Mouse (Mus musculus) erythroblast, embryonic 14.5 days (primary cell): Measurements from ENCODE around the gene Eif6. TPM values are rescaled to one million over a fixed set of nuclear protein-coding genes. Genes with fewer than 3 reads are reported as not detected.

Experiments used
- H3K27me3 ChIP-seq: 2 replicates; pipeline ENCODE4 v1.6.1; 2012; ENCODE audit warnings: inconsistent platforms; ENCODE audit not compliant: control insufficient read depth
- H3K36me3 ChIP-seq: 2 replicates; pipeline ENCODE4 v1.6.1; 2012; ENCODE audit warnings: mild to moderate bottlenecking, inconsistent platforms; ENCODE audit not compliant: control insufficient read depth
- H3K4me1 ChIP-seq: 2 replicates; pipeline ENCODE4 v1.6.1; 2012; ENCODE audit warnings: inconsistent platforms; ENCODE audit not compliant: control insufficient read depth
- H3K4me3 ChIP-seq: replicated peaks from 2 replicates; pipeline ENCODE3; 2012; ENCODE audit warnings: moderate library complexity, mild to moderate bottlenecking, inconsistent platforms
- H3K9me3 ChIP-seq: 2 replicates; pipeline ENCODE4 v1.6.1; 2012; ENCODE audit warnings: low read length, inconsistent platforms, mixed read lengths; ENCODE audit not compliant: control insufficient read depth
- GATA1 ChIP-seq: IDR thresholded peaks from 2 replicates; pipeline ENCODE4 v1.6.1; 2012; ENCODE audit warnings: low read length, inconsistent platforms, mixed read lengths
- TAL1 ChIP-seq: IDR thresholded peaks from 3 replicates; pipeline ENCODE4 v1.6.1; 2012; ENCODE audit warnings: low read length, inconsistent platforms, mixed read lengths
- polyA plus RNA-seq: library from polyadenylated mRNA; stranded (reverse); fragments of >175 nt; gene quantifications from 2 replicates; pipeline ENCODE4 v1.2.3, GENCODE M21; 2012

The Eif6 gene
- polyA plus RNA-seq, 1 experiment = 18.6 TPM

DNA sequence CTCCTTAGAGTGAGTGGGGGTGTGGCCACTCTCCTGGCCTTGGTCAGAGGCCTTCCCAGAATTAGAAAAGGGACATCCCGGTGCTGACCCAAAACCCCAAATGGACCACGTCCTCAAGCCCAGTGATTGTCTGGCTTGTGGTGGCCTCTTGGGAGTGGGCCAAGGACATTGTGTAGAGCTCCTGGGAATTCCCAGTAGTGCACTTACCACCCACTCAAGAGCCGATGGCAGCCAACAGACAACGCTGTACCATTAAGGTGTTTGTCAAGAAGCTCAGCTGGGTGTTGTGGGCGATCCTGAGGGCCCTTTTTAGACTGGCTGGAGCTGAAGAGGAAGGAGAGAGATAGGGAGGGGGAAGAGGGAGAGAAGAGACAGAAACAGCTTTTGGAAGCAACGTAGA is 42.2 kb downstream of the Eif6 start:
- Histone ChIP-seq H3K4me1 (no peaks in the 10 kb centered on the region), H3K9me3 (no peaks in the 10 kb centered on the region), H3K27me3 (peaks cover 10% of the 10 kb centered on the region), H3K36me3 (no peaks in the 10 kb centered on the region), H3K4me3 (no peak overlapping the region)
- TF ChIP-seq GATA1 (no peak), TAL1 (no peak)

DNA sequence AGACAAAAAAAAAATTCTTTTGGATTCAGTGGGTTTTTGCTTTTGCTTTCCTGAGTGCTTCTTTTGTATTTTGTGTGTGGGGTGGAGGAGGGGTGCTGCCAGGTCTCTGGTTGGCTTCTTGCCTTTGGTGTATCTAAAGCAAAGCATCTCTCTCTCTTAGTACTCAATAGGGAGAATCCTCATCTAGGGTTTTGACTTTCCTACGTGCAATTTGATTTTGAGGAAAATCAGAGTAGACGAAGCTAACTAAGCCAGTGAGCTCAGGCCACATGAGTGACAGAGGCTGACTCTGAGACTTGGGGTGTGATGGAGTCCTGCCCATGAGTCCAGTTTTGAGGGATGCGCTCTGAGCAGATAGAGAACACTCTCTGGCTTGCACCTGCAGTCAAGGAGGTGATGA is 47.2 kb downstream of the Eif6 start:
- TF ChIP-seq TAL1 (no peak), GATA1 (no peak)
- H3K27me3 ChIP-seq = peaks cover 46% of the 10 kb centered on the region
- no peaks in the 10 kb centered on the region; the same call in 1 of the 2 replicates for H3K9me3 ChIP-seq
- peaks cover 2% of the 10 kb centered on the region for H3K4me1 ChIP-seq
- no peak overlapping the region for H3K4me3 ChIP-seq
- H3K36me3 ChIP-seq = no peaks in the 10 kb centered on the region

DNA sequence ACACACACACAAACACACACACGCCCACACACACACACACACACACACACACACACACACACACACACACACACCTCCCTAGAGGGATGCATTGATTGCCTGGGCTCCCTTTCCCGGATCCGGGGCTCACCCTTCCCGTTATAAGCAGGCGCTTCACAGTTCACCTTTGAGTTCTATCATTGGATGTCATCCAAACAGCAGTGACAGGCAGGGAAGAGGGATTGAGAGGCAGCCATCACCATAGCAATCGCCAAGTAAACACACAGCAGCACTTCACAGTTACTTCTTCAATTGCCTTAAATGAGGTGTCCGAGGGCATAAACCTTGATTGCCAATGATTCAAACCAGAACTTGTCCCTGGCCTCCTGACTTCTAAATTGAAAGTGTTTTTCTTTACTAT is 47.7 kb downstream of the Eif6 start:
- no peaks in the 10 kb centered on the region for H3K36me3 ChIP-seq
- H3K4me3 ChIP-seq = no peak overlapping the region
- TF ChIP-seq TAL1 (no peak), GATA1 (no peak)
- H3K27me3 ChIP-seq = peaks cover 50% of the 10 kb centered on the region
- H3K9me3 ChIP-seq = no peaks in the 10 kb centered on the region; the same call in 1 of the 2 replicates
- peaks cover 2% of the 10 kb centered on the region for H3K4me1 ChIP-seq

DNA sequence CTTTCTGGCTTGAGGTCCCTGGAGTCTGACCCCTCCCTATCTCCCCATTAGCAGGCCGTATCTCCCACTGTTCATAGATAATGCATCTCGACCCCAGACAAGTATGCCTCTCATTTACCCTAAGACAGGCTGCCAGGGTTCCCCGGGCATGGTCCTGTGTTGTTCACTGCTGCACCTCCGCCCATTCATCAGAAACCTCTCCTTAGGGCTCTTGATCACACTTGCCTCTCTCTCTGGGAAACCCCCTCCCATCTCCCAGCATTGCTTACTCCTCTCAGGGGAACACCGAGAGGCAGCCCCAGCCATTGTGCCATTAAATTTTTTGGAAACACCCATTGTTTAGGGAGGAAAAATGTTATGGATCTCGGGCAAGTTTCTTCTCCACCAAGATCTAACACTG is 48.7 kb downstream of the Eif6 start:
- H3K4me1 ChIP-seq = peaks cover 2% of the 10 kb centered on the region
- no peak for TF ChIP-seq TAL1
- TF ChIP-seq GATA1 = no peak
- no peaks in the 10 kb centered on the region for H3K36me3 ChIP-seq
- H3K9me3 ChIP-seq = no peaks in the 10 kb centered on the region; the same call in 1 of the 2 replicates
- H3K4me3 ChIP-seq = no peak overlapping the region
- H3K27me3 ChIP-seq = peaks cover 61% of the 10 kb centered on the region

DNA sequence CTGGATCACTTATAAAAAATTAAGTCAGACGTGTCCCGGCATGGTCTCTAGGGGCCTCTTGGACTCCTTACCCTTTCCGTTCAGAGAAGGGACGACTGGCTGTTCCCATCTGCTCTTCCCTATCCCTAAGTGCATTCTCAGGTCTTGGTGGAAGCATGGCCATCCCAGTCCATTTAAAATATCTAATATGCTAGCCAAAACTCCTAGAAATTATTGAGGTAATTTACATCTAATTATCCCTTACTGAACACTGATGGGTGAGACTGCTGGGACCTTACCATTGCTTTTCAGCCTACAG is 49.1 kb downstream of the Eif6 start:
- TF ChIP-seq TAL1 = no peak
- no peak for TF ChIP-seq GATA1
- Histone ChIP-seq H3K27me3 (peaks cover 64% of the 10 kb centered on the region), H3K4me3 (no peak overlapping the region), H3K9me3 (no peaks in the 10 kb centered on the region; the same call in 1 of the 2 replicates), H3K36me3 (no peaks in the 10 kb centered on the region), H3K4me1 (peaks cover 2% of the 10 kb centered on the region)

DNA sequence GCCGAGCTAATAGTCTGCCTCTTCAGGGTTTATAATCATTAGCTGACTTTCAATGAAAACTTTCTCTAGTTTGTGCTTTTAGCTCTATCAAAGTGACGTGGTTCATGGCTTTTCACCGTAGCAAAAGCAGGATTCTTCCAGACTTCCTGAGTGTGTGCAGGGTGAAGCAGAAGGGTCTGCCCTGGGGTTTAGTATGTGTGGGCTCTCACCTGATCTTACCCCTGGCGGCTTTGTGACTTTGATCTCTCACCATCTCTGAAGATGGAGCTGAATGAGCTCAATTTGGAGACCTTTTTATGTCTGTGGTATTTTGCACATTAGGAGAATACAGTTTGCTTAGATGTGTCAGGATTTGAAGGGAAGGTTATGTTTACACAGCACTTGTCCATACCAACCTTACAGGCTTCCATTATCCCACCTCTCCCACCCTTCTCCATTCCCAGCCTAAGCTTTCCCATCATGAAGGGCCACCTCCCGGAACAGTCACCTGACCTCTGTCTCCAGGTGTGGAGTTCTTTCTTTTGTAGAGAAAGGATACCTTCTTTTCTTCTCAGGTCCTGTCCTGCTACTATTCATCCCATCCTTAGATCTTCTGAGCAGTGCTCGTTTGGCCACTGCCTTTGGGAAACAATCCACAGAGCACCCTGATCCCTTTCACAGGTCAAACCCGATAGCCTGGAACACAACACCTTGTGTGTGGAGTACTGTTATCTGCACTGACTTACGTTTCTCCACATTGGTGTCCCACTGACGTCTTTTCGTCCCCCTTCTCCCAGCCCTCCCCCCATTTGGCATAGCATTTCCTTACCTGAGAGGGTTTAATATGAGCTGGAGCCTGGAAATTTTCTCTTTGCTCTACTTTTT is 49.7 kb downstream of the Eif6 start:
- Histone ChIP-seq H3K9me3 (no peaks in the 10 kb centered on the region; the same call in 1 of the 2 replicates), H3K4me3 (no peak overlapping the region), H3K27me3 (peaks cover 68% of the 10 kb centered on the region), H3K4me1 (peaks cover 2% of the 10 kb centered on the region), H3K36me3 (no peaks in the 10 kb centered on the region)
- TF ChIP-seq TAL1 = no peak
- no peak for TF ChIP-seq GATA1

DNA sequence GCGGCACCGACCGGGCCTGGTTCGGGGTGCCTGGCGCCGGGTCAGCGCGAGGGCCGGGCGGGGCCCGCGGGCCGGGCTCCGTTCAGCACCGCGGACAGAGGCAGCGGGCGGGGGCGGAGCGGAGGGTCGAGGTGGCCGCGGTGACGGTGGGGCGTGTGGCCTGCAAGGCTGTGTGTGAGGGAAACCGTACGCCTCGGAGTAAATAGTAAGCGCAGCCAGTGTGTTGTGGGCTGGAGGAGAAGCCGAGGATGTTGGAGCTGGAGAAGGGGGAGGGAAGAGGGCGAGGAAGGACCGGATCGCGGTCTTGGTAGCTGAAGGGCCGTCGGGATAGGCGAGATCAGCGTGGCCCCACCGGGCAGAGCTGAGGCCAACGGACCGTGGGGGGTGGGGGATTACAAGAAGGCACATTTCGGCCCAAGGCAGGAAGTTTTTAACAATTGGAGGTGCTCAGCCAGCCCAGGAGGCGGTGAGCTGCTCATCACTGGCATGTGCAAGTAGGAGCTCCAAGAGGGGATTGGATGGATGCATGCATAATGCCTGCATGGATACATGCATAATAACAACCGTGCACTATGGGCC is 51.0 kb downstream of the Eif6 start:
- H3K9me3 ChIP-seq = no peaks in the 10 kb centered on the region; the same call in 1 of the 2 replicates
- no peak overlapping the region for H3K4me3 ChIP-seq
- H3K36me3 ChIP-seq = no peaks in the 10 kb centered on the region
- peaks cover 72% of the 10 kb centered on the region for H3K27me3 ChIP-seq
- H3K4me1 ChIP-seq = peaks cover 2% of the 10 kb centered on the region
- TF ChIP-seq GATA1 = no peak
- no peak for TF ChIP-seq TAL1

DNA sequence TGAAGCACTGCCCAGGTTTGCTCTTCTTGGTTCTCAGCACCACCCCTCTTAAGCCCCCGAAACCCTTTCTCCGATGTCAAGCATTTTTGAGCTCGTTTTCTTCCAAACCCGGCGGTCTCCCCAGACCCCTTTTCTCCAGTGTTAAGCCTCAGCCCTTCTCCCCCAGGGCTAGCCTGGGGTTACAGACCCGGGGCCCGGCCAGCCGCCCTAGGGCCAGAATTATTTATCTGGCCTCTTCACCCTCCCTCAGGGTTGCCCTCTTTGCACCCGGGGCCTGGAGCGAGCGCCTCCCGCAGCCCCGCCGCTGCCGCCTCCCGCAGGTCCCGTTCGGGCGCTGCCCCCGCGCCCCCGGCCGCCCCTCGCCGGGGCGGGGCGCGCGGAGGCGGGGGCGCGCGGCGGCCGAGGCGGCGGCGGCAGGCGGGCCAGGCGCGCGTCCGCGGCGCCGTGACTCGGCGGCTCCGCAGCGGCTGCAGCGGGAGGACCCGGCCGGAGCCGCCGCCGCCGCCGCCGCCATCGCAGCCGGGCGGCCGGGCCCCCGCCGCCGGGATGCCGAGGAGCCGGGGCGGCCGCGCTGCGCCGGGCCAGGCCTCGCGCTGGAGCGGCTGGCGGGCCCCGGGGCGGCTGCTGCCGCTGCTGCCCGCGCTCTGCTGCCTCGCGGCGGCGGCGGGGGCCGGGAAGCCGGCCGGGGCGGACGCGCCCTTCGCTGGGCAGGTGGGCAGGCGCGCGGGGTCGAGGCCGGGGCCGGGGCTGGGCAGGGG is 51.6 kb downstream of the Eif6 start, which contains the start of gene Mmp24:
Gene Mmp24 (plus strand): TSS at position 416 of the 758 bp plus-strand sequence.
- TF ChIP-seq GATA1 (no peak), TAL1 (no peak)
- H3K9me3 ChIP-seq = no peaks in the 10 kb centered on the region; the same call in 1 of the 2 replicates
- peaks cover 2% of the 10 kb centered on the region for H3K4me1 ChIP-seq
- H3K27me3 ChIP-seq = peaks cover 72% of the 10 kb centered on the region
- no peak within 1 kb of the TSS for H3K4me3 ChIP-seq
- H3K36me3 ChIP-seq = no peaks in the 10 kb centered on the region
